Comparison of ENCODE assay signal across 8 mouse cellular contexts in the genomic region with DNA sequence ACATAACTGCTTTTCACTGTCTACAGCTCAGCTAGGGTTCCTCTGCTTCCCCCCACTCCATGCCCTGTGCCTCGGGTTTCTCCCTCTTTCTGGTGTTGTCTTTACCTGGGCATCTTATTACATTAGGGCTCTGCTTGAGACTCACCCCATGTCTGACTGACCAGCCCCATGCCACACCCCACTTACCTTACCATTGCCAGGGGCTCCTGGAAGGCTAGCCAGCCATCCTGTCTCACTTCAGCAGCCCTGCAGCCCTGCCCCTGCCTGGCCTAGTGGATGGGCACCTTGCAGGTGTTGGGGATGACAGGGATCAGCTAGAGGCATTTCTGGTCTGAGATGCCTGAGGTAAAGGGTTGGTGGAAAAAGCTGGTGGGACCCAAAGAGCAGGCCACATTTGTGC. TPM values are rescaled to one million over a fixed set of nuclear protein-coding genes. Genes with fewer than 3 reads are reported as not detected.
DNase-seq lines count a peak whose midpoint lies in the region; ATAC-seq and TF ChIP-seq lines count a peak whose summit lies in the region.

No protein-coding gene starts in this region.

- H3K27ac ChIP-seq in kidney, postnatal 0 days, result no peak overlapping the region
- no peak overlapping the region for H3K27ac ChIP-seq in kidney, adult 2 months (ENCODE audit: insufficient read depth, low read depth, low read length)
- H3K27ac ChIP-seq in embryonic facial prominence, embryonic 12.5 days, result no peak overlapping the region
- H3K27ac ChIP-seq in hindbrain, postnatal 0 days, result no peak overlapping the region; the same call in 1 of the 2 replicates
- H3K27ac ChIP-seq in midbrain, embryonic 16.5 days (ENCODE audit: low read length), result no peak overlapping the region

- TF ChIP-seq CTCF in kidney, postnatal 0 days (IDR thresholded peaks at IDR 0.05; ENCODE audit: low read depth), result no peak
- TF ChIP-seq CTCF in kidney, adult 2 months (conservative IDR thresholded peaks at IDR 0.05; ENCODE audit: insufficient read depth, insufficient read length, low read depth, low read length), result no peak
- no peak for TF ChIP-seq CTCF in hindbrain, postnatal 0 days (IDR thresholded peaks at IDR 0.05; ENCODE audit: low read depth)

- DNase-seq in kidney, postnatal 0 days (ENCODE audit: low spot score), result no peak
- DNase-seq in kidney, adult 2 months, result no peak
- DNase-seq in hindbrain, postnatal 0 days (ENCODE audit: low spot score), result no peak
- DNase-seq in spleen, adult 12 weeks (ENCODE audit: low spot score), result no peak
- DNase-seq in spleen, postnatal 10 days (ENCODE audit: low spot score in 2 of 2), result no peak

- peak overlapping the region; percentile 52; the same call in 1 of the 2 replicates for H3K4me3 ChIP-seq in kidney, postnatal 0 days (replicated peaks; ENCODE audit: low read depth, low read length)
- no peak overlapping the region for H3K4me3 ChIP-seq in kidney, adult 2 months (ENCODE audit: insufficient read depth, low read depth, low read length)
- peak overlapping the region; percentile 50 for H3K4me3 ChIP-seq in embryonic facial prominence, embryonic 12.5 days
- peak overlapping the region; percentile 62 for H3K4me3 ChIP-seq in hindbrain, postnatal 0 days (ENCODE audit: low read length)
- H3K4me3 ChIP-seq in midbrain, embryonic 16.5 days (ENCODE audit: low read depth, low read length), result peak overlapping the region; percentile 76

- H3K4me1 ChIP-seq in kidney, postnatal 0 days (replicated peaks; ENCODE audit: insufficient read depth, low read length), result peaks cover 8% of the 10 kb centered on the region
- no peaks in the 10 kb centered on the region; the same call in 1 of the 2 replicates for H3K4me1 ChIP-seq in kidney, adult 2 months (ENCODE audit: control insufficient read depth, insufficient read depth, low read length)
- H3K4me1 ChIP-seq in embryonic facial prominence, embryonic 12.5 days, result peaks cover 6% of the 10 kb centered on the region
- H3K4me1 ChIP-seq in hindbrain, postnatal 0 days (ENCODE audit: insufficient read depth, low read length), result peaks cover 5% of the 10 kb centered on the region; the same call in 1 of the 2 replicates
- H3K4me1 ChIP-seq in midbrain, embryonic 16.5 days (ENCODE audit: control insufficient read depth, insufficient read depth, low read length), result peaks cover 8% of the 10 kb centered on the region

- no peak for TF ChIP-seq POLR2A in kidney, adult 2 months (IDR thresholded peaks at IDR 0.05; ENCODE audit: low read depth, low read length)

- H3K9me3 ChIP-seq in kidney, postnatal 0 days (replicated peaks; ENCODE audit: low read length), result no peaks in the 10 kb centered on the region
- no peaks in the 10 kb centered on the region for H3K9me3 ChIP-seq in embryonic facial prominence, embryonic 12.5 days
- H3K9me3 ChIP-seq in hindbrain, postnatal 0 days (ENCODE audit: low read length), result no peaks in the 10 kb centered on the region
- H3K9me3 ChIP-seq in midbrain, embryonic 16.5 days (replicated peaks; ENCODE audit: control insufficient read depth, low read length, poor library complexity, severe bottlenecking), result no peaks in the 10 kb centered on the region

- 0 out of 2 replicates have a peak, but pooled peaks cover 21% of the 10 kb centered on the region for H3K36me3 ChIP-seq in kidney, postnatal 0 days (ENCODE audit: insufficient read depth, low read length)
- H3K36me3 ChIP-seq in kidney, adult 2 months (ENCODE audit: control insufficient read depth, insufficient read depth, low read length), result no peaks in the 10 kb centered on the region; the same call in 1 of the 2 replicates
- H3K36me3 ChIP-seq in embryonic facial prominence, embryonic 12.5 days, result peaks cover 40% of the 10 kb centered on the region
- H3K36me3 ChIP-seq in hindbrain, postnatal 0 days (ENCODE audit: insufficient read depth, low read length), result peaks cover 29% of the 10 kb centered on the region
- peaks cover 17% of the 10 kb centered on the region for H3K36me3 ChIP-seq in midbrain, embryonic 16.5 days (ENCODE audit: control insufficient read depth, insufficient read depth, low read length)

- peak overlapping the region; percentile 88 for H3K4me2 ChIP-seq in kidney, postnatal 0 days (ENCODE audit: low read length)
- peak overlapping the region; percentile 67 for H3K4me2 ChIP-seq in embryonic facial prominence, embryonic 12.5 days (replicated peaks)
- H3K4me2 ChIP-seq in hindbrain, postnatal 0 days (ENCODE audit: low read depth, low read length), result peak overlapping the region; percentile 85
- peak overlapping the region; percentile 77 for H3K4me2 ChIP-seq in midbrain, embryonic 16.5 days (ENCODE audit: low read length)

- H3K9ac ChIP-seq in kidney, postnatal 0 days (ENCODE audit: low read depth, low read length), result peak overlapping the region; percentile 36; the same call in 1 of the 2 replicates
- H3K9ac ChIP-seq in embryonic facial prominence, embryonic 12.5 days, result 0 out of 2 replicates have a peak overlapping the region, but pooled peaks have one; percentile 61
- peak overlapping the region; percentile 59; the same call in 1 of the 2 replicates for H3K9ac ChIP-seq in hindbrain, postnatal 0 days (replicated peaks; ENCODE audit: low read length)
- peak overlapping the region; percentile 82 for H3K9ac ChIP-seq in midbrain, embryonic 16.5 days (ENCODE audit: low read depth, low read length)

- H3K27me3 ChIP-seq in kidney, postnatal 0 days (ENCODE audit: insufficient read depth, low read length), result no peaks in the 10 kb centered on the region
- H3K27me3 ChIP-seq in kidney, adult 2 months (replicated peaks; ENCODE audit: control insufficient read depth, insufficient read depth, low read length), result no peaks in the 10 kb centered on the region
- H3K27me3 ChIP-seq in embryonic facial prominence, embryonic 12.5 days, result no peaks in the 10 kb centered on the region
- H3K27me3 ChIP-seq in hindbrain, postnatal 0 days (ENCODE audit: insufficient read depth, low read length), result no peaks in the 10 kb centered on the region
- H3K27me3 ChIP-seq in midbrain, embryonic 16.5 days (ENCODE audit: control insufficient read depth, insufficient read depth, low read depth, low read length), result no peaks in the 10 kb centered on the region

- WGBS in kidney, postnatal 0 days, result 30% methylated on average over 1 of the region's 1 CpGs
- 71% methylated on average over 1 of the region's 1 CpGs for WGBS in kidney, adult 2 months
- WGBS in embryonic facial prominence, embryonic 12.5 days, result 11% methylated on average over 1 of the region's 1 CpGs
- 29% methylated on average over 1 of the region's 1 CpGs for WGBS in hindbrain, postnatal 0 days
- WGBS in midbrain, embryonic 16.5 days, result 22% methylated on average over 1 of the region's 1 CpGs

- ATAC-seq in kidney, postnatal 0 days (replicated peaks; ENCODE audit: low FRiP score, low read depth), result no peak
- ATAC-seq in embryonic facial prominence, embryonic 12.5 days (ENCODE audit: insufficient number of reproducible peaks, insufficient read depth, low FRiP score, low TSS enrichment), result no peak
- ATAC-seq in hindbrain, postnatal 0 days, result no peak
- ATAC-seq in midbrain, embryonic 16.5 days, result peak; percentile 37; the same call in 1 of the 2 replicates
- no peak for ATAC-seq in activated CD4-positive, CD25-positive, alpha-beta regulatory T cell, adult 4 months

RNA-seq across cellular contexts. Expression of gene Ccdc74a, which starts 0.9 kb away (rescaled TPM):
- 8.1 and 8.6 TPM in 2 replicates for polyA plus RNA-seq in kidney, postnatal 0 days (2015; fragmentation: Nextera tagmentation; extraction: Ambion mirVana)
- polyA plus RNA-seq in kidney, adult 2 months (2012; rRNA removed), result 0.42 and 1.0 TPM in 2 replicates
- 7.3 and 8.9 TPM in 2 replicates for polyA plus RNA-seq in embryonic facial prominence, embryonic 12.5 days (2016; fragmentation: Nextera tagmentation; extraction: Ambion mirVana)
- 18.2 and 20.8 TPM in 2 replicates for total RNA-seq in hindbrain, postnatal 0 days (2014; rRNA removed)
- polyA plus RNA-seq in hindbrain, postnatal 0 days (2015; fragmentation: Nextera tagmentation; extraction: Ambion mirVana), result 32.8 and 37.6 TPM in 2 replicates
- polyA plus RNA-seq in midbrain, embryonic 16.5 days (2015; fragmentation: Nextera tagmentation; extraction: Ambion mirVana), result 11.6 and 14.6 TPM in 2 replicates
- under 1 TPM in 1 of 2 experiments, not detected in 1; 0.75 TPM for polyA plus RNA-seq in activated CD4-positive, CD25-positive, alpha-beta regulatory T cell, adult 4 months (2017; shearing (Covaris generic))

RNA-seq across cellular contexts. Expression of gene Smpd4, which starts 28.0 kb away (rescaled TPM):
- 21.2 and 22.3 TPM in 2 replicates for polyA plus RNA-seq in kidney, postnatal 0 days (2015; fragmentation: Nextera tagmentation; extraction: Ambion mirVana)
- 53.0 and 53.8 TPM in 2 replicates for polyA plus RNA-seq in kidney, adult 2 months (2012; rRNA removed)
- 44.1 and 49.3 TPM in 2 replicates for polyA plus RNA-seq in embryonic facial prominence, embryonic 12.5 days (2016; fragmentation: Nextera tagmentation; extraction: Ambion mirVana)
- total RNA-seq in hindbrain, postnatal 0 days (2014; rRNA removed), result 62.4 and 67.4 TPM in 2 replicates
- 21.7 and 23.8 TPM in 2 replicates for polyA plus RNA-seq in hindbrain, postnatal 0 days (2015; fragmentation: Nextera tagmentation; extraction: Ambion mirVana)
- polyA plus RNA-seq in midbrain, embryonic 16.5 days (2015; fragmentation: Nextera tagmentation; extraction: Ambion mirVana), result 27.6 and 28.4 TPM in 2 replicates
- polyA plus RNA-seq in activated CD4-positive, CD25-positive, alpha-beta regulatory T cell, adult 4 months (2017; shearing (Covaris generic)), result 10 to 100 TPM; 10.4 to 18.1 TPM
